Mouse (Mus musculus): ENCODE results near the gene Prx.

DNA sequence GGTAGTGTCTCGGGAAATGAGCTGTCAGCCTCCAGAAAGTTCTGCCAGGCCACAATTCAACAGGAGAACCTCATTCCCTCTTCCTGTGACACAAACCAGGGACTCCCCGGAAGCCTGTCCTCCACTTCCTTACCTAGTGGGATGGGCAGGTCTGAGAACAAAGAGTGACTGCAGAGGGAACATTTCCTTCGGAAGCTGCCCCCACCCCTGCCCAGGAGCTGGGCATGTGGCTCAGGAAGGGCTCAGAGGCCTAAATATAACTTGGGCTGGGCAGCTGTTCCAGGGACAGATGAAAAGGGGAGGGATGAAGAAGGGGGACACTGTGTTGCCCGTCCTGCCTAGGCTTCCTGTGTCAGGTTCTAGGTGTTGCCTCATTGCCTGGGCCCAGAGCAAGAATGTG, 2.5 kb downstream of the Prx start:
- TF ChIP-seq CTCF (IDR thresholded peaks at IDR 0.05), result no peak
- peak; percentile 79 for TF ChIP-seq EP300 (IDR thresholded peaks at IDR 0.05; ENCODE audit: insufficient read depth, low read depth, low read length)
